Mouse (Mus musculus) left cerebral cortex, adult 2 months (tissue): ENCODE data around the gene Pknox2. TPM values are rescaled to one million over a fixed set of nuclear protein-coding genes. Genes with fewer than 3 reads are reported as not detected.

ENCODE experiments used
- DNase-seq, 2 experiments: peaks; one replicate each; pipeline ENCODE4 v3.0.0; 2021 to 2022; ENCODE audit warnings: low spot score in 2 of 2, mixed read lengths in 1 of 2; ENCODE audit errors: extremely low spot score in 1 of 2
- H3K27ac ChIP-seq: fragments of 200-600 bp; 2 replicates; pipeline ENCODE4 v1.8.1; 2022
- H3K4me3 ChIP-seq: fragments of 200-600 bp; 2 replicates; pipeline ENCODE4 v1.8.1; 2022
- CTCF ChIP-seq: fragments of 200-600 bp; IDR thresholded peaks from 2 replicates; pipeline ENCODE4 v1.8.1; 2022; ENCODE audit warnings: antibody characterized with exemption, mild to moderate bottlenecking, moderate library complexity
- intact Hi-C: fragments of 180-260 bp; cut with DNase I; formaldehyde crosslinking; loops from one replicate; pipeline ENCODE4 v1.15.1; 2025
- total RNA-seq, 2 experiments: library from RNA; stranded (reverse); gene quantifications; 2 replicates each; pipeline ENCODE4 v1.2.3; 2021

The Pknox2 gene
- total RNA-seq, 2 experiments from 2014 or later: 79.1 to 84.5 TPM

GRCm38 (mm10) chr9:37013565-37013964 lies 133.6 kb downstream of the Pknox2 start:
- H3K27ac ChIP-seq: no peak overlapping the region
- no peak for TF ChIP-seq CTCF
- no peak overlapping the region for H3K4me3 ChIP-seq
- intact Hi-C loops: no loop called here
- DNase-seq: no peak

- no peak for DNase-seq
- no peak for TF ChIP-seq CTCF
- Histone ChIP-seq H3K27ac (no peak overlapping the region), H3K4me3 (no peak overlapping the region)
- intact Hi-C loops: no loop called here
These were observed 139.1 kb downstream of the Pknox2 start for GRCm38 (mm10) chr9:37008090-37008489.

- H3K27ac ChIP-seq: peak overlapping the region; percentile 4; the same call in 1 of the 2 replicates
- H3K4me3 ChIP-seq: no peak overlapping the region
- intact Hi-C loops: no loop called here
- no peak for DNase-seq
- no peak for TF ChIP-seq CTCF
These were observed 142.5 kb downstream of the Pknox2 start for GRCm38 (mm10) chr9:37004676-37005075.

- peak overlapping the region; percentile 83 for H3K27ac ChIP-seq
- intact Hi-C loops: no loop called here
- TF ChIP-seq CTCF: no peak; the same call in 1 of the 2 replicates
- DNase-seq: peak in 1 of 2 experiments; percentile 33
- no peak overlapping the region for H3K4me3 ChIP-seq
These were observed 145.2 kb downstream of the Pknox2 start for GRCm38 (mm10) chr9:37001935-37002535.

DNA sequence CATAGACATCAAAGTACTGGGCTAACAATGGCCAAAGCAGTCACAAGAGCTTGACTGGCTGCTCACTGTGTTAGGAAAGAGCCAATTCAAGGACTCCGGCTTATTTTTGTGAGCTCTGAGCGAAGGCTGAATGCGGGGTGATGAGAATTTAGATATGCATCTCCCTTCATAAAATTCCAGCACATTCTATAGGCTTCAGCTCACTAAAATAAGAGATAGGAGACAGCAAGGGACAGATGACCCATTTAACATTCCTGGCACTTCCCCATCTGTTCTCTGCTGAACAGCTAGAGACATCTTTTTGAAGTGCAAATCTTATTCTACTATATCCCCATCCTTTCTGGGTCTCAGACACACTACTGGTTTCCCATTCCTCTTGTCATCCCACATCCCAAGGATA lies 147.8 kb downstream of the Pknox2 start:
- intact Hi-C loops: no loop called here
- no peak for DNase-seq
- Histone ChIP-seq H3K4me3 (no peak overlapping the region), H3K27ac (peak overlapping the region; percentile 75)
- TF ChIP-seq CTCF: no peak

- no peak overlapping the region for H3K4me3 ChIP-seq
- no peak for TF ChIP-seq CTCF
- peak overlapping the region; percentile 81 for H3K27ac ChIP-seq
- no peak for DNase-seq
- intact Hi-C loops: no loop called here
These were observed 156.4 kb downstream of the Pknox2 start for GRCm38 (mm10) chr9:36990626-36991368.

DNA sequence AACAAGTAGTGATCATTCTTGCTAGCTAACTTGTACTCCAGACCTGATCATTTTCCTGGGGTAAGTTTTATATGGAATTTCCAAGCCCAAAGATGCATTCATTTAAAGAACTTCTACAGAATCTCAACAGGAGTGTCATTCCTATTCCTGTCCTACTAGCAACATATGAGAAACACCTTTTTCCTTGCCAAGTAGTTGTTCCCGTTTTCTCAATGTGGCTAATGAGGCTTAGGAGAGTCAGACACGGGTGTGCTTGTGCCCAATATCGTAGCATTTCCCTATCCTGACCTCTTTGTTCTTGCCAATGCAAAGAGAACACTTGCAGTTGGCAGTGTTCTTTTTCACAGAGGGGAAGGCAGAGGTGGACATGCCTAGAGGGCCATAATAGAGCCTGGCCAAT lies 157.2 kb downstream of the Pknox2 start:
- no peak for TF ChIP-seq CTCF

DNA sequence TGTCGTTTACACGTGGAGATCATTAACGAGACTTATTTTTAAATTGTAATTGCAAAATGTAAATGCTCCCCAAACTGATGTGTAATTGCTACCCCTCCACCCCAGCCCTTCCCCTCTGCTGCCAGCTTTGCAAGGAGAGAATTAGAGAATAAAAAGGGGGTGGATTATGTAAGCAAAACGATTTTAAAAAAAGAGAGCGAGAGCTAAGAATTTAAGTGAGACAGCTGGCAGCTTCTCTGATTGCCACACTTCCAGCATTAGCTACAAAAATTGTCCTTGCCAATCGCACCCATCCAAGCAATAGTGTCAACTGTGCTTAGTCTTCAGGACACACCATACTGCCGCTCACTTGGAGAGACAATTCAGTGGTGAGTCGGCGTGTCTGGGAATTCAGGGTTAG lies 162.0 kb downstream of the Pknox2 start:
- Histone ChIP-seq H3K27ac (peak overlapping the region; percentile 93), H3K4me3 (no peak overlapping the region)
- intact Hi-C loops: loop anchor here (1.0 to 5.0 kb wide), 2 partner anchors 41 to 72 kb away; no protein-coding TSS in a partner anchor
- no peak for TF ChIP-seq CTCF
- DNase-seq: peak; percentile 43 to 66

More for the DNA sequence above, 157.2 kb downstream of the Pknox2 start:
- Histone ChIP-seq H3K27ac (peak overlapping the region; percentile 81), H3K4me3 (no peak overlapping the region)
- no peak for DNase-seq
- intact Hi-C loops: loop anchor here (5.0 kb wide), 1 partner anchor 67 kb away; no protein-coding TSS in a partner anchor

- Histone ChIP-seq H3K27ac (peak overlapping the region; percentile 58), H3K4me3 (no peak overlapping the region)
- TF ChIP-seq CTCF: peak; percentile 22
- intact Hi-C loops: no loop called here
- no peak for DNase-seq
These were observed 170.4 kb downstream of the Pknox2 start for GRCm38 (mm10) chr9:36976596-36977362.

DNA sequence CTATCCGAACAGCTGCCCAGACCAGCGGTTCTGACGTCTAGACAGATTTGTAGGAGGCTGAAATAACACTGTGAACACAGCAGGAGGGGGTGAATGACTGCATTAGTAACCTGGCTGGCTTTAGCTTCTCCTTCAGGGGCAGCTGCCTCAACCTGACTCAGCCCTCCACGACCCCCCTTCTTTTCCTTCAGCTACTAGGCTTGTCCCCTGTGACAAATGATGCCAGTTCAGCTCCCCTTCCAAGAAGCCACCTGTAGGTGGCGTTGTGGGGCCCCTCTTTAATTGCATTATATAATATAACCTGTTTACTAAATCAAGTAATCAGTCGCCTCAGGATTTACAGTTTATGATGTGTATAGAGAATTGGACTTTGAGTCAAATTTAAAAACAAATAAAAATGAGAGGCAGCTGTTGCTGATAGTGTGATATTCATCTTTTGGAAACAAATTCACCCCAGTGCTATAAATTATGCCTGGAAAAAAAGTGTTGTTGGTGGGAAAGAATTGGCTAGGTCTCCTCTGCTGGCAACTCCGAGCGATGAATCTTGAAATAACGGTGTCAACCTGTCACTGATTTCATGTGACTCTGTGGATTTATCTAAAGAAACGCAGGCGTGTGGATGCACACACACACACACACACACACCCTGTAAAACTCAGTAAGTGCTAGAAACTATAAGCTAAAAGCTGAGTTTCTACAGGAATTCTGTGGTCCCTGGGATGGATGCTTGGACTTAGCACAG lies 173.6 kb downstream of the Pknox2 start:
- DNase-seq: peak; percentile 41 to 60
- Histone ChIP-seq H3K4me3 (no peak overlapping the region), H3K27ac (peak overlapping the region; percentile 83)
- peak; percentile 60 for TF ChIP-seq CTCF
- intact Hi-C loops: no loop called here

DNA sequence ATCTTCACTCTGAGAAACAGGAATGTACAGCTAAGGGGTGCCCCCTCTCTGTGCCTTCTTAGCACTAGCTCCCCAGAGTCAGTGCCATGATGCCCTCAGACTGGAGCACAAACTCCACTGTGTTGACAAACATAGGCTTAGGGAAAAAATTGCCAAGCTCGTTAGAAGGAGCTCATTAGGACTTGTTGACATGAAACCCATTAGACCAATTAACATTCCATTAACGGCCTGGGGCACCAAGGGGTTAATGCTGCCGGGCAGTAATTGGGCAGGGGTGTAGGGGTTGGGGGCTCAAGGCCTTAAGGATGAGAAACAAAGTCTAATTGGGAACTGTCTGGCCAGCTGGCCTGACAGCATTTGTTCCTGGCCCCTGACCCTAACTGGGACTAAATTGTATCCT lies 175.1 kb downstream of the Pknox2 start:
- no peak for DNase-seq
- peak overlapping the region; percentile 83 for H3K27ac ChIP-seq
- intact Hi-C loops: no loop called here
- H3K4me3 ChIP-seq: no peak overlapping the region
- TF ChIP-seq CTCF: no peak
